Mouse (Mus musculus) lung, postnatal 36 days (tissue): Measurements from ENCODE around the gene Ift43.

Experiments used
- DNase-seq: peaks from one replicate; pipeline ENCODE4 v3.0.0; 2022; ENCODE audit warnings: mixed read lengths

Gene Ift43

GRCm38 (mm10) chr12:86079202-86079667 lies 3.1 kb upstream of the Ift43 start:
- peak; percentile 95 for DNase-seq

GRCm38 (mm10) chr12:86085873-86086272 lies 3.5 kb downstream of the Ift43 start:
- DNase-seq, result no peak

GRCm38 (mm10) chr12:86086550-86086949 lies 4.2 kb downstream of the Ift43 start:
- no peak for DNase-seq

- DNase-seq, result peak; percentile 68
Measured at GRCm38 (mm10) chr12:86088042-86088441, 5.7 kb downstream of the Ift43 start.

- peak; percentile 32 for DNase-seq
Measured at GRCm38 (mm10) chr12:86090764-86091163, 8.4 kb downstream of the Ift43 start.

GRCm38 (mm10) chr12:86091601-86092132 lies 9.3 kb downstream of the Ift43 start:
- DNase-seq, result peak; percentile 70

- no peak for DNase-seq
Measured at GRCm38 (mm10) chr12:86094075-86094474, 11.7 kb downstream of the Ift43 start.

- no peak for DNase-seq
Measured at GRCm38 (mm10) chr12:86095806-86096205, 13.5 kb downstream of the Ift43 start.

GRCm38 (mm10) chr12:86097781-86098180 lies 15.4 kb downstream of the Ift43 start:
- peak; percentile 35 for DNase-seq

- no peak for DNase-seq
Measured at GRCm38 (mm10) chr12:86100711-86101110, 18.4 kb downstream of the Ift43 start.

- no peak for DNase-seq
Measured at GRCm38 (mm10) chr12:86102686-86103085, 20.3 kb downstream of the Ift43 start.

GRCm38 (mm10) chr12:86103391-86103790 lies 21.1 kb downstream of the Ift43 start:
- peak; percentile 50 for DNase-seq

GRCm38 (mm10) chr12:86103852-86104251 lies 21.5 kb downstream of the Ift43 start:
- no peak for DNase-seq

GRCm38 (mm10) chr12:86104297-86104696 lies 22.0 kb downstream of the Ift43 start:
- DNase-seq, result peak; percentile 63

- no peak for DNase-seq
Measured at GRCm38 (mm10) chr12:86105546-86105945, 23.2 kb downstream of the Ift43 start.

- no peak for DNase-seq
Measured at GRCm38 (mm10) chr12:86106086-86106485, 23.7 kb downstream of the Ift43 start.

GRCm38 (mm10) chr12:86107645-86108044 lies 25.3 kb downstream of the Ift43 start:
- DNase-seq, result no peak

- no peak for DNase-seq
Measured at GRCm38 (mm10) chr12:86109531-86109930, 27.2 kb downstream of the Ift43 start.

GRCm38 (mm10) chr12:86110637-86111036 lies 28.3 kb downstream of the Ift43 start:
- peak; percentile 68 for DNase-seq

GRCm38 (mm10) chr12:86116295-86116835 lies 34.0 kb downstream of the Ift43 start:
- DNase-seq, result no peak

GRCm38 (mm10) chr12:86124016-86124415 lies 41.7 kb downstream of the Ift43 start:
- no peak for DNase-seq

GRCm38 (mm10) chr12:86128122-86128521 lies 45.8 kb downstream of the Ift43 start:
- peak; percentile 86 for DNase-seq

GRCm38 (mm10) chr12:86129005-86129404 lies 46.7 kb downstream of the Ift43 start:
- no peak for DNase-seq

GRCm38 (mm10) chr12:86129696-86130095 lies 47.4 kb downstream of the Ift43 start:
- DNase-seq, result peak; percentile 21

GRCm38 (mm10) chr12:86132799-86133198 lies 50.5 kb downstream of the Ift43 start:
- peak; percentile 83 for DNase-seq
